Mouse (Mus musculus): ENCODE measurements around the gene Gm20825. TPM values are rescaled to one million over a fixed set of nuclear protein-coding genes. Genes with fewer than 3 reads are reported as not detected.

Gm20825 gene
- polyA plus RNA-seq (2017; shearing (Covaris generic)): not detected

GRCm38 (mm10) chrY:8071407-8071806 is at the start of gene Gm20825:
Gene Gm20825, minus strand, starts transcription at chrY:8071507.

Other genes with a start within 250 kb of the Gm20825 start
- gene Gm29049, start 74.3 kb downstream of the Gm20825 start, polyA plus RNA-seq (2017; shearing (Covaris generic)): not detected
- not detected for gene Gm20824, start 186.4 kb upstream of the Gm20825 start, polyA plus RNA-seq (2017; shearing (Covaris generic))